Mouse (Mus musculus) E14TG2a.4 (cell line): Measurements from ENCODE around the gene 2510002D24Rik.
"Not testable (repeated sequence)": the region's sequence is repeated elsewhere in the genome, so short reads cannot be mapped to it uniquely, and the experiment has no call there.

Experiments
- H3K27me3 ChIP-seq: 2 replicates; pipeline ENCODE4 v1.6.1; 2014; ENCODE audit warnings: low read length, control low read depth; ENCODE audit not compliant: insufficient read depth
- H3K36me3 ChIP-seq: 2 replicates; pipeline ENCODE4 v1.6.1; 2014; ENCODE audit warnings: low read length, control low read depth; ENCODE audit not compliant: insufficient read depth
- H3K4me1 ChIP-seq: replicated peaks from 2 replicates; pipeline ENCODE4 v1.6.1; 2014; ENCODE audit warnings: low read depth, low read length, control low read depth
- H3K4me3 ChIP-seq: replicated peaks from 2 replicates; pipeline ENCODE4 v1.5.1; 2014; ENCODE audit warnings: mild to moderate bottlenecking, low read length
- H3K9me3 ChIP-seq: 2 replicates; pipeline ENCODE4 v1.6.1; 2014; ENCODE audit warnings: low read length, control low read depth
- CTCF ChIP-seq: conservative IDR thresholded peaks from 2 replicates; pipeline ENCODE4 v1.5.1; 2014; ENCODE audit warnings: low read length
- NANOG ChIP-seq: IDR thresholded peaks from 2 replicates; pipeline ENCODE4 v1.6.1; 2014; ENCODE audit warnings: borderline replicate concordance, low read length, mixed read lengths
- POU5F1 ChIP-seq: IDR thresholded peaks from 2 replicates; pipeline ENCODE4 v1.6.1; 2014; ENCODE audit warnings: low read length, borderline replicate concordance

The 2510002D24Rik gene

DNA sequence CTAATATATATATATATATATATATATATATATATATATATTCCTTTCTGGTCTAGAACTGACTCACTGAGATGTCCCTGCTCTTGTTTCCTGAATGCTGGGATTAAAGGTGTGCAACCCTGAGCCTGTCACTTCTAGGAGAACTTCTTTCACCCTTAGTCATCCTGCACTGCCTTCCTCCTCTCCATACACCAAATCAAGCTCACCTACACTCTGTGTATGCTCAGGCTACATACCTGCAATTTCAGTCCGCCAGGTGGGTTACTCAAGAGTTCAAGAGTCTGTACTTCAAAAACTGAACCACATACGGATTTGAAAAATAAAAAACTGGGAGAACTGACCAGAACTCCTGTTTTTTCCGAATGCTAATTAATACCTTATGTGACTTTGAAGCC lies 308 bp upstream of the 2510002D24Rik start:
- peak overlapping the region; percentile 94 for H3K4me3 ChIP-seq
- peaks cover 64% of the 10 kb centered on the region for H3K36me3 ChIP-seq
- peaks cover 29% of the 10 kb centered on the region for H3K4me1 ChIP-seq
- no peaks in the 10 kb centered on the region for H3K27me3 ChIP-seq
- no peak for TF ChIP-seq CTCF
- no peak for TF ChIP-seq NANOG
- no peak for TF ChIP-seq POU5F1
- no peaks in the 10 kb centered on the region for H3K9me3 ChIP-seq

DNA sequence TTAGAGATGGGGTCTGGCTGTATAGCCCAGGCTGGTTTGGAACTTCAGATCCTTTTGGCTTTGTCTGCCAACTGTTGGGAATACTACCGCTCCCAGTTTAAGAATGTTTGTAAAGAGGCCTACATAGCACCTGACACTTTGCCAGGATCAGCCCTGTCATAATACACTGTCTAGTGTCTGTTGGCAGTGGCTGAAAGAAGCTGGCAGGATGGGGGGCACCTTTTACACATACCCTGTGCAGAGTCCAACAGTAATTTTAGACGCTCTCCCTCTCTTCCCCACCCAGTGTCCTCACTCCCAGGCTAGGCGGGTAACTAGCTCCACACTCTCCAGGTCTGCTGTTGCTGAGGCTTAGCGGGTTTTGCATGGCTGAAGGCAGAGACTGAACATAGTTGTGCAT lies 2.0 kb downstream of the 2510002D24Rik start:
- Histone ChIP-seq H3K9me3 (no peaks in the 10 kb centered on the region), H3K4me1 (peaks cover 29% of the 10 kb centered on the region), H3K27me3 (no peaks in the 10 kb centered on the region), H3K36me3 (peaks cover 42% of the 10 kb centered on the region), H3K4me3 (no peak overlapping the region)
- no peak for TF ChIP-seq POU5F1
- TF ChIP-seq NANOG: no peak
- no peak for TF ChIP-seq CTCF

GRCm38 (mm10) chr16:18846301-18846820 lies 10.0 kb downstream of the 2510002D24Rik start:
- Histone ChIP-seq H3K4me1 (peaks cover 5% of the 10 kb centered on the region; the same call in 1 of the 2 replicates), H3K36me3 (no peaks in the 10 kb centered on the region), H3K9me3 (peaks cover 6% of the 10 kb centered on the region), H3K27me3 (no peaks in the 10 kb centered on the region), H3K4me3 (0 out of 2 replicates have a peak overlapping the region, but pooled peaks have one; percentile 7)
- TF ChIP-seq CTCF (no peak), POU5F1 (no peak), NANOG (no peak)

GRCm38 (mm10) chr16:18849521-18850190 lies 13.3 kb downstream of the 2510002D24Rik start:
- not testable (repeated sequence) for H3K27me3 ChIP-seq, H3K4me1 ChIP-seq, H3K9me3 ChIP-seq, H3K4me3 ChIP-seq, H3K36me3 ChIP-seq

- peak; percentile 69 for TF ChIP-seq CTCF
- TF ChIP-seq NANOG: no peak
- TF ChIP-seq POU5F1: no peak
- no peak overlapping the region for H3K4me3 ChIP-seq
- no peaks in the 10 kb centered on the region for H3K36me3 ChIP-seq
- peaks cover 22% of the 10 kb centered on the region for H3K9me3 ChIP-seq
- no peaks in the 10 kb centered on the region for H3K4me1 ChIP-seq
- no peaks in the 10 kb centered on the region for H3K27me3 ChIP-seq
Measured at GRCm38 (mm10) chr16:18858551-18858950, 22.2 kb downstream of the 2510002D24Rik start.

GRCm38 (mm10) chr16:18860186-18860585 lies 23.8 kb downstream of the 2510002D24Rik start:
- peaks cover 22% of the 10 kb centered on the region for H3K9me3 ChIP-seq
- TF ChIP-seq NANOG (no peak), POU5F1 (no peak), CTCF (no peak)
- H3K27me3 ChIP-seq: no peaks in the 10 kb centered on the region
- no peaks in the 10 kb centered on the region for H3K4me1 ChIP-seq
- H3K4me3 ChIP-seq: no peak overlapping the region
- H3K36me3 ChIP-seq: no peaks in the 10 kb centered on the region

- H3K4me3 ChIP-seq, H3K27me3 ChIP-seq: not testable (repeated sequence)
- Histone ChIP-seq H3K9me3 (peaks cover 20% of the 10 kb centered on the region), H3K36me3 (peaks cover 53% of the 10 kb centered on the region), H3K4me1 (peaks cover 32% of the 10 kb centered on the region)
Measured at GRCm38 (mm10) chr16:18870495-18870894, 34.1 kb downstream of the 2510002D24Rik start.

DNA sequence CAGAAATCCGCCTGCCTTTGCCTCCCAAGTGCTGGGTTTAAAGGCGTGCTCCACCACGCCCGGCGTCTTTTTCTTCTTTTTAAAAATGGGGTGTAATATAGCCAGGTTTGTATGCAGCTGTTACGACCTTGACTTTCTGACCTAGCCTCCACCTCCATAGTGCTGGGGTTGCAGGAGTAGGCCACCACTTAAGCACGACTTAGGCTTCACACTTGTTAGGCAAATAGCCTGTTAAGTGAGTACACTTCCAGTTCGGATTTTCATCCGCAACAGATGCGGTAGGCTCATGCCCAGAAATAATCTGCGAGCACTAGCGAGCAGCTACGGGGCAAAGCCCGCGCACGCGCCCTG lies 39.7 kb downstream of the 2510002D24Rik start:
- Histone ChIP-seq H3K9me3 (no peaks in the 10 kb centered on the region), H3K4me3 (peak overlapping the region; percentile 97), H3K36me3 (peaks cover 65% of the 10 kb centered on the region), H3K27me3 (no peaks in the 10 kb centered on the region), H3K4me1 (peaks cover 49% of the 10 kb centered on the region)
- TF ChIP-seq POU5F1: no peak
- no peak for TF ChIP-seq NANOG
- TF ChIP-seq CTCF: no peak

- H3K9me3 ChIP-seq: no peaks in the 10 kb centered on the region
- TF ChIP-seq NANOG (no peak), POU5F1 (no peak), CTCF (no peak)
- H3K27me3 ChIP-seq: no peaks in the 10 kb centered on the region
- peaks cover 65% of the 10 kb centered on the region for H3K36me3 ChIP-seq
- H3K4me1 ChIP-seq: peaks cover 53% of the 10 kb centered on the region
- peak within 1 kb of the TSS; percentile 97 for H3K4me3 ChIP-seq
Measured at GRCm38 (mm10) chr16:18876442-18877308, 40.3 kb downstream of the 2510002D24Rik start, which contains the start of the genes Mrpl40 and Hira. Gene Mrpl40 (minus strand): TSS chr16:18876862. Gene Hira (plus strand): TSS chr16:18877037.
